Mouse (Mus musculus) lung, postnatal 0 days (tissue): ENCODE measurements around the gene Hck.

Experiments used
- CTCF ChIP-seq: IDR thresholded peaks from 2 replicates; pipeline ENCODE4 v1.5.1; 2016; ENCODE audit warnings: antibody characterized with exemption, mild to moderate bottlenecking
- EP300 ChIP-seq: IDR thresholded peaks from 2 replicates; pipeline ENCODE4 v1.6.1; 2016; ENCODE audit warnings: antibody characterized with exemption, mild to moderate bottlenecking, control low read depth

DNA sequence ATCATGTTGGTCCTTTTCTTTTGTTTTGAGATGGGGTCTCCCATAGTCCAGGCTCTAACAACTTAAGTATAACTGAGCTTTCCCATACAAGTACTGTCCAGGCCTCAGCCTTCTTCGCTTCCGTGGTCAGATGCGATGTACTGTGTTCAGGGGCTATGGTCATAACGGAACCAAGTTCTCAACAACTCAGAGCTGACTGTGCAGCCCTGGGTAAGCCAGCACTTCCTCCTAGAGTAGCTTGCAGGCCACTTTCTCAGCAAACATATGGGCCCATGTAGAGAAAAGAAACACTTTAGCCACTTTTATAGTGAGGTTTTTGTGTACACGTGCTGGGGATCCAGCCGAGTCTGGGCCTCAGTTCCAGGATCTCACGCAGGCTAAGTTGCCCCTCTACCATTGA is 14.4 kb downstream of the Hck start:
- TF ChIP-seq CTCF (no peak), EP300 (no peak)
